Mouse (Mus musculus): ENCODE data around the gene Ksr1.

The Ksr1 gene

DNA sequence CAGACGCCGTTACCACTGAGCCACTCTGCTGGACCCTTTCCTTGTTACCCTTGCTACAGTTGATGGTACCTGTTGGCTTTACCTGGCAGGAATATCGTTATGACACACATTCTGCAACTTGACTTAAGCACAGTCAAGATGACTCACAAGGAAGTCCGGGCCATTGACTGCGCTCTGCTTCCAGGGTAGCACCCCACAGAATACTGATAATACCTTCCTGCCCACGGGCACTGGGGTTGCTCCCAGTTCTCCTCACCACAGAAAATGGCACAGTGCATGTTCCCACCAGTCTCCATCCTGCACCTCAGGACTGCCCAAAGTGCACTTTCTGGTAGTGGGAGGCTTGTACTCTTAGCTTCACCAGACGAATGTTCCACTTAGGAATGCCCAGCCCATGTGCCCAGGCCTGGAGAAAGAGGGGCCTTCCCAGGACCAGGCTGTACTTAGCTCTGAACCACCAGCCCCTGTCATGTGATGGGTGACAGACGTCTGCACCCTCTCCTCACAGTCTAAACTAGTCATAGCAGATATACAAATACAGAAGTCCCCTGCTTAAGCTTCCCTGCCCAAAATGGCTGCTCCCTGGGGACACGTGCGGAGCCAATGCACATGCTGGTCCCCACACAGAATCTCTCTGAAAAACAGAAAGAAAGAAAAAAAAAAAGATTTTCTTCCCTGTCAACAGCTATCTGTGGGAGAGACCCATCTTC lies 52.1 kb downstream of the Ksr1 start:
- no peak for DNase-seq (ENCODE audit: low read depth, low spot score)

DNA sequence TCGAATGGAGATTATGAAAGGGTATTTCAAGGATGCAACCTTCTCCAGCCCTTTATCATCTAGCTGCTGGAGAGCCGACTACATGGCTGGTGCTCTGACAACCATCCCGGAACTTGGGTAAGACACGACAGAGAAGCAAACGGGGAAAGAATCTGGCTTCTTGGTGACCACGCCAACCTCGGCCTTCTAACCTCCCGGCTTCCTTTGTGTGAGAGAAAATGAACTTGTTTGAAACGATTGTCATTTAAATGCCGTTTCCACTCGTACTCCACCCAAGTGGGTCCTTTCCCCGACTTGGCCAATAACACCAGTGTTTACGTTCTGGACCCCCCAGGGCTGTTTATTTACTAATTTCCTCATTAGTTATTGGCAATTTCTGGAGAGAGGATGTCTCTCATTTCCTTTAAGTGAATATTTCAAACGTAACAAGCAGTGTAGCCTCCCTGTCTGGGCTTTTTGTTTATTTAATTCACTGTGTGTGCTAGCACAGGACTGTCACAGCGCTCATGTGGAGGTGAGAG lies 52.8 kb downstream of the Ksr1 start:
- peak; percentile 86 for DNase-seq (ENCODE audit: low read depth, low spot score)

DNA sequence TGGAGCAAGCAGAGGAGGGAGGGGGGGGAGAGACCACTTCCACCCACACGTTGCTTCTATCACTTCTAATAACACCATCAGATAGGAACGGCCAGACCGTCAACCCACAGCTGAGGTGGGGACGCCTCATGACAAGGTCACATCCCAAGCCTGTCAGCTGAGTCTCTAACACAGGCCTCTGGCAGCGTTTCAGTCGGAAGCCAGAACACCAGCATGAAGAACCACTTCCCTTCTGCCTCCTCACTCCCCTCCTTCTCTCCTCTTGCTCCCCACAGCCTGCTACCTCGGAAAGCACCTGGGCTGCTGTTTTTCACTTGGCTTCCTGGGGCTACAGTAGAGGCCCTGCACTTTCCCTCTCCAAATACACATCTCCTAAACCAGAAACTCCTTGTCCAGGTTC lies 53.4 kb downstream of the Ksr1 start:
- no peak for DNase-seq (ENCODE audit: low read depth, low spot score)

DNA sequence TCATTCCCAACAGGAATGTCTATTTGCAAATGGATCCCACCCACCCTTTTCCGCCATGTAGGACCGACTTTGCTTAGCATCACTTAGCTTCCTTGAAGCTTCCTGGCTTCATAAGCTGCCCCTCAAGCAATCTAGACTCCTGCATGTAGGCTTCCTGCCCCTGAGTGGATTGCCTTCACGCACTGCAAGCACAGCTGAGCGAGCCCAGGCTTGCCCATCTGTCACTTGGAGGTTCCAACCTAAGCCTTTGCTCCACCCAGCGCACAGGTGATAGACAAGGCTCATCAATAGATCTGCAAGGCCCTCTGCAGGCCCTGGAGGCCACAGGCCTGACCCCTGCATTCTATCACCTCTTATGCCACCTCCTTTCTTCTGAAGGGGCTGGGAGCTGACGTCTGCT lies 54.0 kb downstream of the Ksr1 start:
- no peak for DNase-seq (ENCODE audit: low read depth, low spot score)

DNA sequence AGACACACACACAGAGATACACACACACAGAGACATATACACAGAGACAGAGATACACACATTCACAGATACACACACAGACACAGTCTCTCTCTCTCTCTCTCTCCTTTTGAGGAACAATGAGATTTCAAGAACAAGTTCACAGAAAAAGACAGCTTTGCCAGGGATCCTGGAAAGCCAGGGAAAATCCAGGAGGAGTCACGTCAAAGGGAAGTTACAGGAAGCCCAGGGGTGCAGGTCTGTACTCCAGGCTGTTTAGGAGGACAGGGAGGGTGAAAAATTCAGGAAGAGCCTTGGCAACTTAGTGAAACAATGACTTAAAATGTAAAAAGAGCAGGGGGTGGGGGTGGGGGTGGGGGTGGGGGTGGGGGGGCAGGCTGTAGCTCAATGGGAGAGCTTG lies 56.5 kb downstream of the Ksr1 start:
- no peak for DNase-seq (ENCODE audit: low read depth, low spot score)

DNA sequence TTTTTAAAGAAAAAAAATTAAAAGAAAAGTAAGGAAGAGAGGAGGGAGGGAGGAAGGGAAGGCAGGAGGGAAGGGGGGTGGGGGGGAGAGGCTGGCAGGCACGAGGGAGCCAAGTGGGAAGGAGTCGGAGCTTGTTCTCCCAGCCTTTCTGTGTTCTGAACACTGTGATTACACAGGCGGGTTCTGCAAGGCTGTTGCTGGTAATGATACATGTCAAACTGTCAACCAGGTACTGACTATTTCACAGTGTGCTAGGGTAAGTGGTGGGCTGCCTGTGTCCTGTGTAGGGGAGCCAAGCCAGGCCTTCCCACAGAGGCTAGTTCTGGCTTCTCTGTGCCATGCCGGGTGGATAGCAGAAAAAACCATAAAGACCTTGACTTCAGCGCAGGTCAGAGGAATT lies 57.2 kb downstream of the Ksr1 start:
- DNase-seq (ENCODE audit: low read depth, low spot score), result no peak

DNA sequence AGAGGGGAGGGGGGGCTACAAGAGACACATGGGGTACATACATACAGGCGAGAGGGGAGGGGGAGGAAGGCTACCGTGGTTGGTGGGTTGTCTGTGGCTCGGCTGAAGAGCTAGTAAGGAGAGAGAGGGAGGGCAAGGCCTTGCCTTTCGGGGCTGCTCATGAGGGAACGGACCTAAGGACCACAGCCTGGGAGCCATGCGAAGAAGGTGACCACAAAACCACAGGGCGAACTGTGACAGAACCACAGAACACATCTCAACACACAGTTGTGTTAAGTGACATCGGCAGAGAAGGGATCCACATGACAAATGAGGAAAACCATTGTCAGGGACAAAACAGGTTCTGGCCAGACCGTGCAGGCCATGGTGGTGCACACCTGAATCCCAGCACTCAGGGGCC lies 57.9 kb downstream of the Ksr1 start:
- DNase-seq (ENCODE audit: low read depth, low spot score), result no peak

DNA sequence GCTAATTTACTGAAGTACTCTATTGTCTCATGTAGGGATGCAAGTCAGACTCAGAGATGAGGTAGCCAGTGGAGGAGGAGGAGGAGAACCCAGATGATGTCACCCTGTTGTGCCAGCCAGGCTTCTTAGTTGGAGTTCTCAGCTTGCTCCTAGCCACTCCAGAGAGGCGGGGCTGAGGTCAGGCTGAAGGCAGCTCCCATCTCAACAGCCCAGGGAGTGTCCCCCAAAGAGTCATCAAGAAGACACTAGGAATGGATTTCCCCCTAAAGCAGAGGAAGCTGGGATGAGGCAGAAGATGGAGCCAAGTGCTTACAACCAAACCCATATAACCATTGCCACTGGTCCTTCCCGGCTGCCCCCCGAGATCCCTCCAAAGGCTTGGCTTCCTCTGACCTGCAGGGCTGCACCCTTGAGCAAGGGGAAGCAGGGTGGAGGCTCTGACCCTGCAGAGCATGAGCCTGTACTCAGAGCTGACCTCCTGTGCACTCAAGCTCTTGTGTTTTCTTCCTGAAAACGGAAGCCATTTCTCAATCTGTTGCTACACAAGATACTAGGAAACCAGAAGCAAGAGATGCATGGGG lies 58.4 kb downstream of the Ksr1 start:
- DNase-seq (ENCODE audit: low read depth, low spot score), result peak; percentile 63

DNA sequence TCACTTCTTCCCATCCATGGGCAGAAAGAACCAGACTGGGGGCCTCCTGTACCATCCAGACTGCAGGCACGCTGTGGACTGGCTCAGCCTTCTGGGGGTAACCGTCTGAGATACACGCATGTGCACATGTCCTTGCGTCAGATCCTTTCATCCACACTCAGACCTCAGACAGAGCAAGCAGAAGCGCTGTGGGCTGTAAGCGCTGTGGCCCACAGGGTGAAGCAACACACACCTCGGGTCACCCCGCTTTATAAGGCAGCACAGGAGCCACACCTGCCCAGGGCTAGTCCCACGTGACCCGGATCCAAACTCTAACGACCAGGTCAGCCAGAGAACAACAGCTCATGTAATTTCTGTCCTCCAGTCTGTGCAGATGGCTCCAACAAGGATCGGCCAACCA lies 59.4 kb downstream of the Ksr1 start:
- no peak for DNase-seq (ENCODE audit: low read depth, low spot score)

DNA sequence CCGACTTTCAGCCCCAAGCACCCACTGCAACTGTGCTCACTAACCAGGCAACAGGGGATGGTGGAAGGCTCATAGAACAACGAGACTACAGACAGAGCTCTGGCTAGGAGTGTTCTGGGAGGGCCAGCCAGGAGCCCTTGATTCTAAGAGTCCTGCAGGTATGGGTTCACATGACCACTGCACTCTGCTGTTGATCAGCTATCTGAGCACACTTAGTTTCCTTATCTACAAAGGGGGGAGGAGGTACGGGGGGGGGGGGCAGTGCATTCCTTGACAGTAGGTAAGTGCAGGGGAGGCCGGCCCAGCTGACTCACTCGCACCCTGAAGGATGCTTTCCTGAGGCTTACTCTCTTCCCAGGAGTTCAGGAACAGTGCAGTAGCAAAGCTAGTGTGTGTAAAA lies 61.1 kb downstream of the Ksr1 start:
- DNase-seq (ENCODE audit: low read depth, low spot score), result no peak

DNA sequence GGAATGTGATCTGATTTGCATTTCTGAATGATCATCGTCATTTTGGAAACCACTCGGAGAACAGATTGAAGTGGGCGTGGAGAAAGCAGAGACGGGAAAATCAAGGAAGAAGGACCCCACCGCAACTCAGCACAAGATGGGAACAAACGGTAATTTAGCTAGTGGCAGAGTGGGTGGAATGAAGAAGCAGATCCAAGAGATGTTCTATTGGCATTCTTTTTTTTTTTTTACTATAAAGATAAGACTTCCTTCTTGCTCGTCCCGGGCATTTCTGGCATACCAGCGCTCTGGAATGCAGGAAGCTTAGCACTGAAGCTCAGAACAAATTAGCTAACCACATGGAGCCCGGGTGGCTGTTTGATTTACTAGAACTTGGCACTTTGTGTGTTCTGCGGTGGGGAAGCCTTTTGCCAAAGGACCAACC lies 63.2 kb downstream of the Ksr1 start:
- DNase-seq (ENCODE audit: low read depth, low spot score), result no peak

DNA sequence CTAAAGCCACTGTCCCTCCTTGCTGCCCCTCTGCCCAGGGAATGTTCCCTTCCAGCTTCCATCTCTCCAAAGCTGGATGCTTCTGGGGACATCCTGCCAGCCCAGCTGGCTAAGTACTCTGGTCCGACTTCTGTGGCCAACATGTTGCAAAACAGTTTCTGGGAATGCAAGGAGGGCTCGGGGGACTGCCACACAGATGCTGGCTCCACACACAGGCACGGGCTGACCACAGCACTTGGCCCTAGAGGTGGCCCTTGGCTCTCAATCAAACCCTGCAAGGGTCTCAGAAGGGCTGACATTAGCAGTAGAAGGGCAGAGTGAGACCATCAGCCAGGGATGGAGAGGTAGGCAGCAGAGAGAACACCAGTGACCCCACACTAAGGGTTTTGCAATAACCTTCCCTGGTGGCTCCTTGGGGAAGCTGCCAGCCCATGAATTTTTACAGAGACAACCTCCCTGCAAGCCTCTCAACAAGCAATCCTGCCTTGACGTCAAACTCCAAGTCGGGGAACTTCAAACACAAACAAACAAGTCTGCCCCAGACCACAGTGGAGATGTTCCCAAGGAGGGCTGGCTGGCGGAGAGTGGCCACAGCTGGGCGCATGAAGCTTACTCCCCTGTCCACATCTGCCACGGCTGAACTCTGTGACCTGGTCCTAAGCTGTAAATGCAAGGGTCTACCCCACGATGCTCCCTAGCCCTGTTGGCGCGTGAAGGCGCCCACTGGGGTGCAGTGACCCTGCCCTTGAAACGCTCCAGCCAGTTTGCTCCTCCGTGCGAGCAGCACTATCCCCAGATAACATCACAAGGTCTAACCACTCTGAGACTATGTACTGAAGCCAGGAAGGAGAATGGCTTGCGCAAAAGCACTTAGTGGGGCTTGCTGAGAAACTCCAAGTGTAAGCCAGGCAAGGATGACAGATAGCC lies 65.0 kb downstream of the Ksr1 start:
- no peak for DNase-seq (ENCODE audit: low read depth, low spot score)

DNA sequence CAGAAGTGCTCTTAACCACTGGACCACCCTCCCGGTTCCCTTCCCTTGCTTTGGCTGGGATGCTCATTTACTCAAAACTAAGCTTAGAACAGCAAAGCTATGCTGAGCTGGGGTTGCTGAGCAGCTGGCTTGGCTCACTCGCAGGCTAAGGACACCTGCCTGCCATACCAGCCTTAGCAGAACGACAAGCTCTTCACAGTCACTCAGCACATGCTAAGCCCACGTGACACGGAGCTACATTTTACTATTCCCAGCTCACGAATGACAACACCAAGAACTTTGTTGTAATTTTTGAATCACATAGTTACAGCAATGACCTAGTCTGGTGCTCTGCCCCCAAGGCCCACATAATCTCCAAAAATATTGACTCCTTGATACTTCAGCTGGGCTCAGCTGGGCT lies 66.1 kb downstream of the Ksr1 start:
- DNase-seq (ENCODE audit: low read depth, low spot score), result no peak

DNA sequence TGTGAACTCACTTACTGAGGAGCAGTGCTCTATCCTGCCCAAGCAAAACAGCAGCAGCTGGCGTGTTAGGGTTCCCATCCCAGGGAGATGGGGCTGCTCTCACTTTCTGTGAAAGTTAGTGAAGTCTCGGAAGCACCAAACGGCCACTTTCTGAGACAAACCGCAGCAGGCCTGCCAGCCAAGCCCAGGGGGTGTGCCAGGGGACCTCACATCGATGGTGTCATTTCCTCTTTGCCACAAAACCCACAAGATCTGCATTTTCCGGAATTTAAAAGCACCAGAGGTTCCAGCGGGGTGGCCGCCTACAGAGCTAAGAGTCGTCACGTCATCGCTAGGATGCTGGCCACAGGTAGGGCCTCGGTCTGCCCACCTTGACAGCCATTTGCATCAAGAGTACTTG lies 69.7 kb downstream of the Ksr1 start:
- no peak for DNase-seq (ENCODE audit: low read depth, low spot score)

DNA sequence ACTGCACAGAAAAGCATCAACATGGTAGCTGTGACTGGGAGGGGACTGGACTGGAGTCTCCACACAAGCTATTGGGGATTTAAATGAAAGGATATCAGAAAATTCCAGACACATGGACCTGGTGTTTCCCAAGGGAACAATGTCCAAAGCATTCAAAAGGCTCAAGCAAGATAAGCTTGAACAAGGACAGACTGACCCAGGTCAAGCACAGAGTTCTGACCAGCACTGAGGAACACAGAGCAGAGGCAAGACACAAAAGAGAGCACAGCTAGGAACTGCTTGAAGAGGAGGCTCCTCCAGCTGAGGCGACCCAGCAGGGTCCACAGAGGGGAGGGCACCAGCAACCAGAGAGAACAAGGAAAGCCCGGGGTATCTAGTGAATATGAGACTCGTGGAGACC lies 71.2 kb downstream of the Ksr1 start:
- DNase-seq (ENCODE audit: low read depth, low spot score), result no peak

DNA sequence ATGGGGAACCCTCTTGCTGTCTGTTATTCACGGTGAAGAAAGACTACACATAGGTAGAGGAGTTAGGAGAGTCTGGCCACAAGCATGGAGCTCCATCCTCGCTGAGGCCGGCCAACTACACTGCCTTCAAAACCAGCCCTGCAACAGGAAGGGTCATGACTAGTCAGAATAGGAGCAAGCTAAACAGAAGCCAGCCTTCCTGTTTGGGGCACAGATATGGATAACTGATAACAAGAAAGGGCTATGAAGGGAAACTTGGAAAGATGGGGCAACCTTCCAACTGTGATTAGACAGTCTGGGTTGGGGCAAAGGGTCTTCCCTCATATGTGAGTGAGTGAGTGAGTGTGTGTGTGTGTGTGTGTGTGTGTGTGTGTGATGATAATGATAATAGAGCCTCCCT lies 71.6 kb downstream of the Ksr1 start:
- no peak for DNase-seq (ENCODE audit: low read depth, low spot score)

DNA sequence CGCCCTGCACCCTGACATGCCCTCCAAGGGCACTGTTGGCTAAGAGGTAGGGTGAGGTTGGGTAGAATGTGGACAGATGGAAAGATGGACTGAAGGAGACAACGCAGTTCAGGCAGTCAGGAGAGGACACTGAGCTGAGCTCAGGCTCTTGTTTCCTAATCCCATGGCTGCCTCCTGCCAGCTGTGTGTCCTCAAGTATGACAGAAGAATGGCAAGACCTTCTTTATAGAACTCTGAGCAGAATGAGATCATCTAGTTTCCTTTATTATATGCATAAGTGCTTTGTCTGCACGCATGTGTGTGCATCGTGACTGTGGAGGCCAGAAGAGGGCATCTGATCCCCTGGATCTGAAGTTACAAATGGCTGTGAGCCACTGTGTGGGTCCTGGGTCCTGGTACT lies 72.6 kb downstream of the Ksr1 start:
- no peak for DNase-seq (ENCODE audit: low read depth, low spot score)

DNA sequence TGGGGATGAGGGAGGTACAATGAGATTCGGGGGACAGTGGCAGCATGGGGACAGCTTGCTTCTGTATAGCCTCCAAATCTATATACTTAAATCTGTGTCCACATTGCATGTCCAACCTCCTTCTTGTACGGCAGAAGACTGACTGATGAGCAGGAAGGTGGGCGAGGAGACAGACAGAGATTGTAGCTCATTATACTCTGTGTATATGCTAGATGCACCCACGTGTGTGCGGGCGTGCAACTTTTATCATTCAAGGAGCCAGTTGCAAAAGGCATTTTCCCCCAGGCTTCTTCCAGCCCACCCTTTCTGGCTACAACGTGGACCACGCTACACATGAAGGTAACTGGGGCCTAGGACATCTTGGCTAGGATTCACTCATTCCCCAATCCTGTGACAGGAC lies 74.1 kb downstream of the Ksr1 start:
- DNase-seq (ENCODE audit: low read depth, low spot score), result no peak

DNA sequence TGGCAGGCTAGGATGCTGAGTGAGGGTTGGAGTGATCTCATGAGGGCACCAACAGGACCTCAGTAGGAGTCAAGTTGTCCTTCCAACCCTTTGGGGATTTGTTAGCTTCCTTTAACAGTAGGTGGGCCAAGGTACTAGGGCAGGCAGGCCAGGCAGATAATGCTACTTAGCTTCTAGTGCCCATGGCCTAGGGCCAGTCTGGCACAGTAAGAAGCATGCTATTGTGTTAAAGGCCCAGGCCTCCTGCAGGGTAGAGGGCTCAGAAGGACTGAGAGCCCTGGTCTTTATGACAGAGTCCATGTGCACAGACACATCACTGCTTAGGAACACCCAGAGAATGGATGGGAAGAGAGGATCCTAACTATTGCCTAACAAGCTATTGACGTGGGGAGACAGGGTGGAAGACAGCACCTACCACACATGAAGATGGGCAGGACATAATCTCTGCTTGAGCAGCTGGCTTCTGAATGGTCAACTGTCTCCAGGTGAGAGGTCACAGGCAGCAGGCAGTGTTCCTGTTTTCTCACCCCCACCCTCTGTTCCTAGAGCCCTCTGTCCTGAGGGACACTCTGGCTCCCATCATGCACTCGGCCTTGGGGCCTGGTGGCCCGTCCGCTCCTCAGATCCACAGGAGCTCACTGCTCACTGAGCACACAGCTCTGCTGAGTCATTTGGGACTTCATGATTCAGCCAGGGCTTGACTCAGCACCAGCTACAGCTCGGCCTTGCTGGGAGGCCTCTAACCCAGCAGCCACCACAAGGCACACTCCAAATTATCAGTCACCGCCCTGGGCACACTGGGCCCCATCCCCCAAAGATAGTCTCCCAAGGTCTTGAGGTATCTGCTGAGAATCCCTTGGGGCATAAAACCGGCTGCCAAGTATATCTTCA lies 74.9 kb downstream of the Ksr1 start:
- no peak for DNase-seq (ENCODE audit: low read depth, low spot score)

DNA sequence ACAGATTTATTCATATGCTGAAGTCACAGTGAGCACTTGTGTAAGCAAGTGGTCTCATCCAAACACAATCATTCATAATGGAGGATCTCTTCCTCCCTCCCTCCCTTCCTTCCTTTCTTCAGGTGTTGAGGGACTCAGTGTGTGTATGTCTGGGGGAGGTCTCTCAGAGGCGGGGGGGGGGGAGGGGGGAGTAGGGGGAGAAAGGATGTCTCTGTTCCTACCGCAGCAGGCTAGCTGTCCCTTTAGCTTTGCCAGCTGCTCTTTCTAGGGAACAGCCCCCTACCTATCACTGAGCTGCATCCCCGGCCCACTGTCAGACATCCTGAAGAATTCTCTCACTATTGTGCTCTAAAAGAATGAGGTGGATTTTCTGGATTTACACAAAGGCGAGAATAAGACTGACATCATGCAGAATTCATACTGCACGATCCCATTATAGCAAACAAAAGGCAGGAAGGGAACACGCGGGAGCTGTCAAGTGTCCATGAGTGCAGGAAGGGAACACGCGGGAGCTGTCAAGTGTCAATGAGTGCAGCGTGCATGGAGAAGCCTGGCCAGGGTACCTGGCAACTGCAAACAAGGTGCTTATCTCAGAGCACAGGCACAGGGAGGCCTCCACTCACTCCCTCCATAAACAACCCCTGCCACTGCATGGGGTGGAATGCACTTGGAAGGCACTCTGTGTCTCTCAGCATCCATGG lies 76.6 kb downstream of the Ksr1 start:
- DNase-seq (ENCODE audit: low read depth, low spot score), result no peak

DNA sequence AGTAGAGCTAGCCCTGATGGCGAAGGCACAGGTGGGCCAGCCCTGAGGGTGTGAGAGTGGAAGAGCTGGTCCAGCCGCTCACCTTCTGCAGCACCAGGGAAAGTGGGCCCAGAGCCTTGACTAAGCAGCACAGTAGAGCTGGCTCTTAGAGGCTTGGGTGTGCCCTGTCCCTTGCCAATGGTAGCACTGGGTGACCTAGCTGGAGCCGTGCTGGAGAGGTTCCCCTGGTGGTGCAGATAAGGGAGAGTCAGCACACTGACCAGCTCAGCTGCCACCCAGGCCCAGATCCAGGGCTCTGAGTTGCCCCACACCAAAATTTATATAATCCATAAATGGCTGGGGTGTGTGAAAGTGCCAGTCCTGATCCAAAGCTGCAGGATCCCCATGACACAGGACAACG lies 79.0 kb downstream of the Ksr1 start:
- DNase-seq (ENCODE audit: low read depth, low spot score), result no peak
